Mouse (Mus musculus): Measurements from ENCODE around the gene Iqgap2.
A peak's percentile ranks its signal among the peaks of the same experiment; 100 is the strongest.

DNA sequence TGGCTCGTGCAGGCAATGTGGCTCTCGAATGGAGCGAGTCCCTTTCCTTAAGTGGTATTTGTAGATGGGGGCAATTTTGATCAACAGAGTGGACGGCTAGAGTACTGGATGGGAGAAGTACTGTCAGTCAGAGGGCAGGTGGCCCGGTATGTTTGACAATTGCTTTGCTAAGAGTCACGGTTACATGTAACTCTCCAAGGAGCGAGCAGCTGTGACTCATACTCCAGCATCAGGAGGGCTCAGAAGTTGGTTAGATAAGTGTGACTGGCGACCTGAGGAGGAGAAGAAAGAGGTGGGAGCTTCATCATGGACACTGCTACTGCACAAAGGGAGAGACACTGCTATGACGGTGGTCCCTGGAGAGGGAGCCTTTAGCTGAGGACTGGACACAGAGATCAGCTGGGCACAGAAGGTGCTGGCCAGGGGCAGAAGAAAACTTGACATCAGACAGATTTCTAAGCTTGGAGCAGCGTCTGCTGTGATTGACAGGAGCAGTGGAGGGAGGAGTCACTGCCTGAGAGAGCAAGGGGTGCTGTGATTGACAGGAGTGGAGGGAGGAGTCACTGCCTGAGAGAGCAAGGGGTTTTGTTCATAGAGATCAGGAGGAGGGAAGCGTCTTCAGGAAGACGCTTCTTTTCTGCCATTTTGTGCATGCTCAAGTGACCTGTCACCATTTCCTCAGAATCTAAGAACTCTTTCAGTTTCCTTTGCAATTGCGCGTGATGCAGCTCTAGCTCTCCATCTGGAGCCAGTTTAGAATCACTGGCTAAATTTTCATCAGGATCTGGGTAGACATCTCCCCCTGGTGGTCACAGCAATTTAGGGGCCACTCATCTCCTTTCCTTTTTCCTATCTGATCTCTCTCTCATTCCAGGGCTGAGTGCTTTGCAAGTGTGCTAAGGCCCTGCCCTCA lies 172.1 kb downstream of the Iqgap2 start:
- TF ChIP-seq CTCF (IDR thresholded peaks at IDR 0.05; ENCODE audit: low read depth) (peak; percentile 83), EP300 (IDR thresholded peaks at IDR 0.05; ENCODE audit: low read depth) (no peak)

Measured in heart, postnatal 0 days (tissue).